Mouse (Mus musculus): ENCODE measurements around the gene Setd1a. TPM values are rescaled to one million over a fixed set of nuclear protein-coding genes. Genes with fewer than 3 reads are reported as not detected.
"Not testable (repeated sequence)": the region's sequence is repeated elsewhere in the genome, so short reads cannot be mapped to it uniquely, and the experiment has no call there.

Setd1a gene
- polyA plus RNA-seq, 1 experiment from 2014 or later = 25.5 TPM

DNA sequence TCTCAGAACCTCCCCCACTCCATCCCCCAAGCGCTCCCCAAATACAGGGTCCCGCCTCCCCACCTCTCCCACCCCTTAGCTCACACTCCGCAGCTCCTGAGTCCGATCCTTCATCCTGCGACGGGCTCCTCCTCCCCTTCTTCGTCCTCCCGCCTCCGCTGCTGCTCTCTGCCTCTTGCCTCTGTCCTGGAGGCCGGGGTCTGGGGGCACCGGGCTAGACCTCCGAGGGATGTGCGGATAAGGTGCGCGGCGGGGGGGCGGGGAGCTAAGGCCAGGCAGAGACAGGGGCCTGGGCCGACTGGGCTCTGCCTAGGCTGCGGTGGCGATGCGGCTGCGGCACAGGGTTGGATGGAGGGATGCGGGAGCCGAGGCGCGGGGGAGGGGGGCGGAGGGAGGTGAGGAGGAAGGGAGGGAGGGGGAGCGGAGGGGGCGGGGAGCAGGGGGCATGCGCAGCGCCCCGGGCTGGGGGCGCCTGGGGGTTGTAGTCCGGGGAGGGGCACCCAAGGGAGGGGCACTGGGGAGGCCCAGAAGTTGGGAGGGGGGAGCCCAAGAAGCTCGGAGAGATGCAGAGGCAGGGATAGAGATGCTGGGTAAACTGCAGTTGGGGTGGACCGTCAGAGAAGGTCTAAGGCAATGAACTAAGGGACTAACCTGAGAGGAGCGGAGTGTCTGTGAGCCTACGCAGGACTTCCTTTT is 47.9 kb downstream of the Setd1a start, which contains the start of the genes Stx4a and Stx1b:
Stx4a (plus strand) TSS at position 119 of the 696 bp plus-strand sequence.
Stx1b (minus strand) TSS at position 374 of the 696 bp plus-strand sequence.
- peak within 1 kb of the TSS; percentile 80 for H3K27ac ChIP-seq
- peaks cover 21% of the 10 kb centered on the region for H3K4me1 ChIP-seq
- ATAC-seq (ENCODE audit: low FRiP score) = peak; percentile 90
- peak within 1 kb of the TSS; percentile 69 for H3K4me3 ChIP-seq (replicated peaks)
- no peaks in the 10 kb centered on the region for H3K36me3 ChIP-seq (replicated peaks)
- 3% methylated on average over 32 of the region's 38 CpGs for WGBS
- no peaks in the 10 kb centered on the region for H3K9me3 ChIP-seq
- peak within 1 kb of the TSS; percentile 67 for H3K4me2 ChIP-seq
- H3K9ac ChIP-seq = peak within 1 kb of the TSS; percentile 90
- H3K27me3 ChIP-seq = no peaks in the 10 kb centered on the region

DNA sequence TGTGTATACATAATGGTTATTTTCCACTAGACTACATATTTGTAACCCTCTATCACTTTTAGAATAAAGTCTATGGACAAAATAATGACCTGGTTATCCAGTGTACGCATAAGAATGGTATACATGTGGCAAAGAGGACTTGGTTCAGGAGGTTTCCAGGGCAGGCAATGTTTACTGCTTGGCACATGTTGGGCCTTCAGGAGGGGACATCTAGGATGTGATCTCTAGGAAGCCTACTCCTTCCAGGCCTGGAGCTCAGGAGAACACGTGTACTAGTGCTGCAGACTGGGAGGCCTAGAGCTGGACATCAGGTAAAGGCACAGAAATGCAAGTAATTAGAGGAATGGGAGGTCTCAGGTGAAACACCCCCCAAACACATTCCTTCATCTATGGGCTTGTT is 59.1 kb downstream of the Setd1a start:
- Histone ChIP-seq H3K27ac (no peak overlapping the region), H3K27me3 (0 out of 2 replicates have a peak, but pooled peaks cover 5% of the 10 kb centered on the region), H3K4me3 (replicated peaks) (no peak overlapping the region), H3K9ac (no peak overlapping the region), H3K36me3 (replicated peaks) (no peaks in the 10 kb centered on the region), H3K9me3 (no peaks in the 10 kb centered on the region), H3K4me2 (no peak overlapping the region), H3K4me1 (peaks cover under 1% of the 10 kb centered on the region)
- 83% methylated on average over 2 of the region's 2 CpGs for WGBS
- ATAC-seq (ENCODE audit: low FRiP score) = no peak

DNA sequence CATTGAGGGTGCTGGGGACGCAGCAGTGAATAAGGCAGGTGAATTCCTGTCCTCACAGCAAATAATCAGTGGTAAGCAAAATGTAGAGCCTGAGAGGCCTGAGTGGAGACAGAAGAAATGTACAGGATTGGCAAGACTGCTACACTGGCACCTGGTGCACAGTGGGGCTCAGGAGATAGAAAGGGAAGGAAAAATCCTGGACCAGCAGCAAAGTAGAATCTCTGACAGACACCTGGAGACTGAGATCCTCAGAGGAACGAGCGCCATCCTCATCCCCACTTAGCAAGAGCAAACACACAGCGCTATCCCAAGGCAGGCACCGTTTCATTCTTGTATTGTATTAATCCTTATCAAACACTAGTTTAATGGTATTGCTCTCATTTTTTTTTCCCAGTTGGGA is 61.0 kb downstream of the Setd1a start:
- Histone ChIP-seq H3K36me3 (replicated peaks) (no peaks in the 10 kb centered on the region), H3K9ac (no peak overlapping the region), H3K27me3 (0 out of 2 replicates have a peak, but pooled peaks cover 5% of the 10 kb centered on the region), H3K4me3 (replicated peaks) (no peak overlapping the region), H3K4me2 (no peak overlapping the region), H3K9me3 (no peaks in the 10 kb centered on the region), H3K4me1 (peaks cover 8% of the 10 kb centered on the region), H3K27ac (no peak overlapping the region)
- WGBS = 95% methylated on average over 5 of the region's 5 CpGs
- ATAC-seq (ENCODE audit: low FRiP score) = no peak

DNA sequence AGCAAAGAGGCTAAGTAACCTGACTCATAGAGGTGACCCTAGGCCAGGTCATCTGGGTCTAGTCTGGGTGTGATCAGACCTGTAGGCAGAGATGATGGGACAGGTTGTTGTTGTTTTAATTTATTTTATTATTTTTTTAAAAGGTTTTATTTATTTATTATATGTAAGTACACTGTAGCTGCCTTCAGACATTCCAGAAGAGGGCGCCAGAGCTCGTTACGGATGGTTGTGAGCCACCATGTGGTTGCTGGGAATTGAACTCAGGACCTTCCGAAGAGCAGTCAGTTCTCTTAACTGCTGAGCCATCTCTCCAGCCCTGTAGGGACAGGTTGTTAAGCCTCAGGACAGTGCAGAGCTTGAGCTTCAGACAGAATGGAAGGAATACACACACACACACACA is 61.4 kb downstream of the Setd1a start:
- H3K4me2 ChIP-seq; H3K4me3 ChIP-seq (replicated peaks); H3K27me3 ChIP-seq; H3K9ac ChIP-seq; ATAC-seq (ENCODE audit: low FRiP score); H3K36me3 ChIP-seq (replicated peaks); H3K27ac ChIP-seq; H3K9me3 ChIP-seq: not testable (repeated sequence)
- 77% methylated on average over 4 of the region's 4 CpGs for WGBS
- peaks cover 11% of the 10 kb centered on the region for H3K4me1 ChIP-seq

DNA sequence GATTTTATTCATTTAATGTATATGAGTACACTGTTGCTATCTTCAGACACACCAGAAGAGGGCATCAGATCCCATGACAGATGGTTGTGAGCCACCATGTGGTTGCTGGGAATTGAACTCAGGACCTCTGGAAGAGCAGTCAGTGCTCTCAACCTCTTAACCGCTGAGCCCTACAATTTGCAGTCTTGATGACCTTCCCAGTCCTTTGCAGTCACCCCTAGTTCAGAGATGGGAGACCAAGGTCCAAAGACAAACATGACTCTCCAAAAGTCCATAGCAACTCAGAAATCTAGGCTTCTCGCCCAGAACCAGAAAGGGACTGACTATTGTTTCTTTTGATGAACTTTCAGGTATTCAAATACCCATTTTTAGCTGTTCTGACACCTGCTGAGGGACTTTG is 63.6 kb downstream of the Setd1a start:
- H3K4me3 ChIP-seq (replicated peaks); H3K27me3 ChIP-seq; ATAC-seq (ENCODE audit: low FRiP score); H3K4me2 ChIP-seq; H3K9ac ChIP-seq; H3K27ac ChIP-seq; H3K36me3 ChIP-seq (replicated peaks); H3K9me3 ChIP-seq: not testable (repeated sequence)
- H3K4me1 ChIP-seq = peaks cover 11% of the 10 kb centered on the region
- WGBS = 73% methylated on average over 2 of the region's 2 CpGs

DNA sequence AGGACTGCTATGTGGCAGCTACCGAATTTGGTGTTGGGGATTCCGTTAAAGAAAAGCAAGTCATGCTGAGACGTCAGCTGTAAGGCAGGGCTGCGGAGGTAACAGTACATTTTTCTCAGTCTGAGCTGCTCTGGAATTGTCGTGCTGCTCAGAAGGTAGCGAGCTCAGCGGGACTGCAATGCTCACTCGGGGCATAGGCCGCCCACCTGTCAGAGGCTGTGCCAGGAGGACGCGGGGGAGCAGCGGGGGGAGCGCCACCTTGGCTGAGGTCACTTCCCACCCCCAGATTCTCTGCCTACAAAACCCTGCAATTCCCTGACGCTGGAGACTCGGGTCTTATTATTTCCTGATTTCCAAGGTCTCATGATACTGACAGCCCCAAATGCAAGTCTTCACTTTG is 64.4 kb downstream of the Setd1a start:
- ATAC-seq (ENCODE audit: low FRiP score) = peak; percentile 13; the same call in 1 of the 2 replicates
- 3% methylated on average over 15 of the region's 15 CpGs for WGBS
- Histone ChIP-seq H3K36me3 (replicated peaks) (no peaks in the 10 kb centered on the region), H3K27ac (peak overlapping the region; percentile 91), H3K4me3 (replicated peaks) (peak overlapping the region; percentile 61), H3K4me2 (peak overlapping the region; percentile 99), H3K9ac (peak overlapping the region; percentile 63), H3K4me1 (peaks cover 11% of the 10 kb centered on the region), H3K9me3 (no peaks in the 10 kb centered on the region), H3K27me3 (0 out of 2 replicates have a peak, but pooled peaks cover 5% of the 10 kb centered on the region)

DNA sequence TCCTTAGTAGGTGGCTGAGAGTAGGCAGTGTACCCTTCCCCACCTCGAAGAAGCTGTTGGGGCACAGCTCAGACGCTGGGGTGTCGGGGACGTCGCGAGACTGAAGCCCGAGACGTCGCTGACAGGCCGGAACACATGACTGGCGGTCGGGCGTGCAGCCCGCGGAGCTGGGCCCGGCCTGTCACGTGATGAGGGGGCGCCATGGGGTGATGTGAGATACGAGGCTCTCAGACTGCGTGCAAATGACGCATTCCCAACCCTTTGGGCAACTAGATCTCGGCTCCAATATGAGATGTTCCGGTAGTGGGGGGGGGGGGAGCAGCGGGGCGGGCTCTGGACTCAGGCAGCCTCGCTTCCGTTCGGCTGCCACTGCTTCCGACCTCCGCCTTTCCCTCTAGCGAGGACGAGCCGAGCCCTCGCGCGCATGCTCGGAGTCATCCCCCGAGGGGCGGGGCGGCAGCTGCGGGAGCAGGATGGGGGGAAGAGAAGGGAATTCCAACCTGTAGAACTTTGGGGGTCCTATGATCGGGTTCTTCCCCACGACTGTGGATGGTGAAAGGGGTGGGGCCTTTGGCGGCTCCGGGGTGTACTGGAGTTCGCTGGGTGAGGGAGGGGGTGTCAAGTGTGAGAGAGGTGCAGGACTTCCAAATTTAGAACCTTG is 65.0 kb downstream of the Setd1a start:
- Histone ChIP-seq H3K4me1 (peaks cover 11% of the 10 kb centered on the region), H3K4me3 (replicated peaks) (peak overlapping the region; percentile 61), H3K9ac (peak overlapping the region; percentile 63), H3K36me3 (replicated peaks) (no peaks in the 10 kb centered on the region), H3K27me3 (0 out of 2 replicates have a peak, but pooled peaks cover 5% of the 10 kb centered on the region), H3K9me3 (no peaks in the 10 kb centered on the region), H3K27ac (peak overlapping the region; percentile 91), H3K4me2 (peak overlapping the region; percentile 99)
- peak; percentile 95 for ATAC-seq (ENCODE audit: low FRiP score)
- WGBS = under 1% methylated on average over 45 of the region's 46 CpGs

DNA sequence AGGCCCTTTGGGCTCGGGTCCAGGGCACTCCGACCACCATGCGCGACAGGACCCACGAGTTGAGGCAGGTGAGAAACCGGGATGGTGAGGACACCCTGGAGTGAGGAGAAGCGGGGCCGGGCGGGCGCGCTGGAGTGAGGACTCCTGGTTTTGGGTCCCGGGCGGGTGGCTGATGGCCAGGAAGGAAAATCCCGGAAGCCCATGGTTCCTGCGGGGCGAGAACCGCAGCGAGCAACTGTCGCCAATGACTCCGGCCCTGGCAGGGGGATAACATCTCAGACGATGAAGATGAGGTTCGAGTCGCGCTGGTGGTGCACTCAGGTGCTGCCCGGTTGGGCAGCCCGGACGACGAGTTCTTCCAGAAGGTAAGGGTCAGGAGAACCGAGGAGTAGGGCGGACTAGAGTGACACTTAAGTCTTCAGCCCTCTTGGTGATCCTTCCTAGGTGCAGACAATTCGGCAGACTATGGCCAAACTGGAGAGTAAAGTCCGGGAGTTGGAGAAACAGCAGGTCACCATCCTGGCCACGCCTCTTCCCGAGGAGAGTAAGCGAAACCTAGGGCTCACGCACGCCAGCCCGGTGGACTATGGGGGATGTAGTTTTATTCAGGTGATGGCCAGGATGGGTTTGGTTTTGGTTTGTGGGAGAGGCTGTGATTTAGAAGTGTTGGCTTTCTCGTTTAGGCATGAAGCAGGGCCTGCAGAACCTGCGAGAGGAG is 65.7 kb downstream of the Setd1a start:
- 0 out of 2 replicates have a peak, but pooled peaks cover 4% of the 10 kb centered on the region for H3K36me3 ChIP-seq (replicated peaks)
- 0 out of 2 replicates have a peak, but pooled peaks cover 5% of the 10 kb centered on the region for H3K27me3 ChIP-seq
- ATAC-seq (ENCODE audit: low FRiP score) = peak; percentile 69
- H3K9me3 ChIP-seq = no peaks in the 10 kb centered on the region
- peaks cover 11% of the 10 kb centered on the region for H3K4me1 ChIP-seq
- peak overlapping the region; percentile 99 for H3K4me2 ChIP-seq
- H3K9ac ChIP-seq = peak overlapping the region; percentile 63
- WGBS = under 1% methylated on average over 40 of the region's 40 CpGs
- peak overlapping the region; percentile 61 for H3K4me3 ChIP-seq (replicated peaks)
- peak overlapping the region; percentile 91 for H3K27ac ChIP-seq

Other genes starting within 250 kb of the Setd1a start
- gene Tmem265, start 215.3 kb upstream of the Setd1a start, polyA plus RNA-seq (2016; fragmentation: Nextera tagmentation; extraction: Ambion mirVana) = 4.2 and 4.7 TPM in 2 replicates
- gene Phkg2, start 203.3 kb upstream of the Setd1a start, polyA plus RNA-seq (2016; fragmentation: Nextera tagmentation; extraction: Ambion mirVana) = 56.6 and 60.7 TPM in 2 replicates
- gene Ccdc189, start 188.1 kb upstream of the Setd1a start, polyA plus RNA-seq (2016; fragmentation: Nextera tagmentation; extraction: Ambion mirVana) = 12.7 and 16.3 TPM in 2 replicates
- 67.7 and 74.1 TPM in 2 replicates for gene Rnf40, start 187.9 kb upstream of the Setd1a start, polyA plus RNA-seq (2016; fragmentation: Nextera tagmentation; extraction: Ambion mirVana)
- gene Zfp629, start 160.9 kb upstream of the Setd1a start, polyA plus RNA-seq (2016; fragmentation: Nextera tagmentation; extraction: Ambion mirVana) = 31.7 and 34.6 TPM in 2 replicates
- gene Bcl7c, start 67.7 kb upstream of the Setd1a start, polyA plus RNA-seq (2016; fragmentation: Nextera tagmentation; extraction: Ambion mirVana) = 57.4 and 72.6 TPM in 2 replicates
- gene Ctf1, start 63.9 kb upstream of the Setd1a start, polyA plus RNA-seq (2016; fragmentation: Nextera tagmentation; extraction: Ambion mirVana) = 6.7 and 8.3 TPM in 2 replicates
- 0.40 and 0.42 TPM in 2 replicates for gene Ctf2, start 44.5 kb upstream of the Setd1a start, polyA plus RNA-seq (2016; fragmentation: Nextera tagmentation; extraction: Ambion mirVana)
- 9.0 and 10.3 TPM in 2 replicates for gene Fbxl19, start 32.1 kb upstream of the Setd1a start, polyA plus RNA-seq (2016; fragmentation: Nextera tagmentation; extraction: Ambion mirVana)
- gene Orai3, start 6.9 kb upstream of the Setd1a start, polyA plus RNA-seq (2016; fragmentation: Nextera tagmentation; extraction: Ambion mirVana) = 5.7 and 6.0 TPM in 2 replicates
- gene Gm49388, start 8.9 kb downstream of the Setd1a start, polyA plus RNA-seq (2016; fragmentation: Nextera tagmentation; extraction: Ambion mirVana) = not detected in 2 replicates
- 7.3 and 7.6 TPM in 2 replicates for gene Hsd3b7, start 23.9 kb downstream of the Setd1a start, polyA plus RNA-seq (2016; fragmentation: Nextera tagmentation; extraction: Ambion mirVana)
- gene Stx4a, start 47.6 kb downstream of the Setd1a start, polyA plus RNA-seq (2016; fragmentation: Nextera tagmentation; extraction: Ambion mirVana) = 21.3 and 22.3 TPM in 2 replicates
- gene Stx1b, start 47.9 kb downstream of the Setd1a start, polyA plus RNA-seq (2016; fragmentation: Nextera tagmentation; extraction: Ambion mirVana) = 11.5 and 17.3 TPM in 2 replicates
- gene Zfp646, start 99.6 kb downstream of the Setd1a start, polyA plus RNA-seq (2016; fragmentation: Nextera tagmentation; extraction: Ambion mirVana) = 22.2 and 26.6 TPM in 2 replicates
- gene Zfp668, start 100.2 kb downstream of the Setd1a start, polyA plus RNA-seq (2016; fragmentation: Nextera tagmentation; extraction: Ambion mirVana) = 33.9 and 38.2 TPM in 2 replicates
- gene Prss53, start 114.3 kb downstream of the Setd1a start, polyA plus RNA-seq (2016; fragmentation: Nextera tagmentation; extraction: Ambion mirVana) = 0.49 and 0.77 TPM in 2 replicates
- gene Gm21974, start 118.8 kb downstream of the Setd1a start, polyA plus RNA-seq (2016; fragmentation: Nextera tagmentation; extraction: Ambion mirVana) = not detected in 2 replicates
- gene Vkorc1, start 118.9 kb downstream of the Setd1a start, polyA plus RNA-seq (2016; fragmentation: Nextera tagmentation; extraction: Ambion mirVana) = 36.6 and 46.6 TPM in 2 replicates
- 89.2 and 92.8 TPM in 2 replicates for gene Bckdk, start 127.4 kb downstream of the Setd1a start, polyA plus RNA-seq (2016; fragmentation: Nextera tagmentation; extraction: Ambion mirVana)
- gene Kat8, start 135.8 kb downstream of the Setd1a start, polyA plus RNA-seq (2016; fragmentation: Nextera tagmentation; extraction: Ambion mirVana) = 46.6 and 52.4 TPM in 2 replicates
- gene Prss8, start 153.4 kb downstream of the Setd1a start, polyA plus RNA-seq (2016; fragmentation: Nextera tagmentation; extraction: Ambion mirVana) = 1.5 and 2.4 TPM in 2 replicates
- 8.4 and 9.0 TPM in 2 replicates for gene Prss36, start 170.1 kb downstream of the Setd1a start, polyA plus RNA-seq (2016; fragmentation: Nextera tagmentation; extraction: Ambion mirVana)
- 517 and 534 TPM in 2 replicates for gene Fus, start 190.8 kb downstream of the Setd1a start, polyA plus RNA-seq (2016; fragmentation: Nextera tagmentation; extraction: Ambion mirVana)
- gene Pycard, start 217.2 kb downstream of the Setd1a start, polyA plus RNA-seq (2016; fragmentation: Nextera tagmentation; extraction: Ambion mirVana) = 3.3 and 5.9 TPM in 2 replicates
- not detected in 2 replicates for gene Trim72, start 227.3 kb downstream of the Setd1a start, polyA plus RNA-seq (2016; fragmentation: Nextera tagmentation; extraction: Ambion mirVana)